16 mouse cellular contexts compared by ENCODE assay signal in the genomic region with DNA sequence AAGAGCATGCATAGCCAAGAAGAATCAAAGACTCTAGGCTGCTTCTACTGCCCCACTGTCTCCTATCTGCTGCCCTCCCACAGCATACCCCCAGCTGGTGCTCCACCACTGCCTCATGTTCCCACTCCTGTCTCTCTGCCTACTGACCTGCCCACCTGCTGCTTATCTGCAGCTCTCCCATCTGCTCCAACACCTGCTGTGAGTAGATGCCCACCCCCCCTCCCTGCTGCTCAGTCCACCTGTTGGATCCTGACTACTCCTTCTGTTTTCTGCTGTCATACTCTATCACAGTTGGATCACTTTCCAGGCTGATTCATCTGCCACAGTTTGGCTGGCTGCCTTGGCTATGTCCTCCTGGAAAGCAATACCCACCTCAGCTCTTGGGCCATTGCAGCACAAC. TPM values are rescaled to one million over a fixed set of nuclear protein-coding genes. Genes with fewer than 3 reads are reported as not detected.
A peak's percentile ranks its signal among the peaks of the same experiment; 100 is the strongest.
DNase-seq lines count a peak whose midpoint lies in the region; ATAC-seq lines count a peak whose summit lies in the region.
"Had no signal": no experiment of that assay in that cellular context is flagged by ENCODE, and none has a peak within 500 bp of the region (broad histone marks: within the 10 kb centered on the region; RNA-seq: fewer than 3 reads in every experiment).

No protein-coding gene starts in this region.

- H3K36me3 ChIP-seq in heart, embryonic 12.5 days: no peaks in the 10 kb centered on the region
- no peaks in the 10 kb centered on the region for H3K36me3 ChIP-seq in liver, embryonic 12.5 days
- H3K36me3 ChIP-seq: embryonic facial prominence, embryonic 13.5 days had no signal

- DNase-seq in heart, adult 11 months: peak; percentile 82
- peak; percentile 0 for DNase-seq in right cerebral cortex, adult 18-20 months
- no peak for DNase-seq in right cerebral cortex, postnatal 10 days (ENCODE audit: low spot score in 2 of 2)
- peak; percentile 5 for DNase-seq in cerebellum, adult 9-10 months
- DNase-seq in frontal cortex, postnatal 14 days (ENCODE audit: low spot score in 2 of 2): no peak
- DNase-seq: kidney, postnatal 14 days; lung, adult 18-20 months; thymus, postnatal 14 days had no signal

- no peaks in the 10 kb centered on the region for H3K27me3 ChIP-seq in heart, embryonic 12.5 days (replicated peaks)
- no peaks in the 10 kb centered on the region for H3K27me3 ChIP-seq in liver, embryonic 12.5 days (replicated peaks)
- H3K27me3 ChIP-seq: embryonic facial prominence, embryonic 13.5 days; forebrain, embryonic 13.5 days had no signal

- H3K4me1 ChIP-seq in heart, embryonic 12.5 days (replicated peaks): no peaks in the 10 kb centered on the region
- no peaks in the 10 kb centered on the region for H3K4me1 ChIP-seq in liver, embryonic 12.5 days
- H3K4me1 ChIP-seq: forebrain, embryonic 13.5 days had no signal

- no peak overlapping the region for H3K4me3 ChIP-seq in heart, embryonic 12.5 days
- no peak overlapping the region for H3K4me3 ChIP-seq in liver, embryonic 12.5 days
- H3K4me3 ChIP-seq: embryonic facial prominence, embryonic 13.5 days; forebrain, embryonic 13.5 days had no signal

- ATAC-seq in heart, embryonic 12.5 days (ENCODE audit: insufficient number of reproducible peaks, low FRiP score): no peak
- ATAC-seq in liver, embryonic 12.5 days: no peak
- ATAC-seq in granulocyte monocyte progenitor cell, adult 5-6 weeks (replicated peaks; ENCODE audit: poor library complexity, severe bottlenecking): no peak
- ATAC-seq: forebrain, embryonic 13.5 days had no signal

- H3K9ac ChIP-seq in heart, embryonic 12.5 days: no peak overlapping the region
- no peak overlapping the region for H3K9ac ChIP-seq in liver, embryonic 12.5 days
- H3K9ac ChIP-seq: embryonic facial prominence, embryonic 13.5 days; forebrain, embryonic 13.5 days had no signal

- H3K27ac ChIP-seq in heart, embryonic 12.5 days (ENCODE audit: poor library complexity, severe bottlenecking): no peak overlapping the region
- H3K27ac ChIP-seq in liver, embryonic 12.5 days: no peak overlapping the region
- H3K27ac ChIP-seq: embryonic facial prominence, embryonic 13.5 days; forebrain, embryonic 13.5 days had no signal

- H3K9me3 ChIP-seq in heart, embryonic 12.5 days (replicated peaks): no peaks in the 10 kb centered on the region
- H3K9me3 ChIP-seq in liver, embryonic 12.5 days (replicated peaks): no peaks in the 10 kb centered on the region
- H3K9me3 ChIP-seq: embryonic facial prominence, embryonic 13.5 days; forebrain, embryonic 13.5 days had no signal

- H3K4me2 ChIP-seq in heart, embryonic 12.5 days: no peak overlapping the region
- no peak overlapping the region for H3K4me2 ChIP-seq in liver, embryonic 12.5 days
- H3K4me2 ChIP-seq: embryonic facial prominence, embryonic 13.5 days; forebrain, embryonic 13.5 days had no signal

RNA-seq across cellular contexts. Expression of gene Efcab1, which starts 47.0 kb away (rescaled TPM):
- polyA plus RNA-seq in heart, embryonic 12.5 days (2016; fragmentation: Nextera tagmentation; extraction: Ambion mirVana): 2.5 and 2.6 TPM in 2 replicates
- polyA plus RNA-seq in liver, embryonic 12.5 days (2016; fragmentation: Nextera tagmentation; extraction: Ambion mirVana): 0.29 and 0.47 TPM in 2 replicates
- total RNA-seq in granulocyte monocyte progenitor cell, adult 5-6 weeks (2014; fragmentation: Nextera tagmentation): not detected in 2 replicates
- total RNA-seq in granulocyte monocyte progenitor cell, adult 5-6 weeks (2017): not detected in 2 replicates
- total RNA-seq: megakaryocyte progenitor cell, adult 5-6 weeks; monocyte, adult 5-6 weeks; neutrophil, adult 5-6 weeks had no signal

Comparison
In these comparisons a context has a peak if more than half of its experiments do, and no peak if none do; other contexts are left out.
1. DNase-seq: peak in heart, adult 11 months (single experiment), right cerebral cortex, adult 18-20 months (single experiment) and cerebellum, adult 9-10 months (single experiment); none in right cerebral cortex, postnatal 10 days (0 of 2) and frontal cortex, postnatal 14 days (0 of 2).